Mouse (Mus musculus) stomach, embryonic 14.5 days (tissue): ENCODE measurements around the gene Nfe2. TPM values are rescaled to one million over a fixed set of nuclear protein-coding genes. Genes with fewer than 3 reads are reported as not detected.
A peak's percentile ranks its signal among the peaks of the same experiment; 100 is the strongest.
"Not testable (repeated sequence)": the region's sequence is repeated elsewhere in the genome, so short reads cannot be mapped to it uniquely, and the experiment has no call there.

Experiments
- ATAC-seq: fragments of 200-750 bp; cut with Nextera tagmentation; 2 replicates; pipeline ENCODE4 v1.8.0; 2017; ENCODE audit warnings: low read depth, moderate TSS enrichment; ENCODE audit not compliant: insufficient number of reproducible peaks, insufficient read depth, low FRiP score
- H3K27ac ChIP-seq: fragments of 300-500 bp; sonication (generic); 2 replicates; pipeline ENCODE4 v1.5.1; 2014; ENCODE audit warnings: mild to moderate bottlenecking, low read length, moderate library complexity, mixed read lengths
- H3K27me3 ChIP-seq: fragments of 300-500 bp; sonication (generic); 2 replicates; pipeline ENCODE4 v1.6.1; 2014; ENCODE audit warnings: low read length, control low read depth, mixed read lengths; ENCODE audit not compliant: control insufficient read depth, insufficient read depth
- H3K36me3 ChIP-seq: fragments of 300-500 bp; sonication (generic); 2 replicates; pipeline ENCODE4 v1.6.1; 2014; ENCODE audit warnings: mild to moderate bottlenecking, control low read depth, low read length, moderate library complexity, mixed read lengths; ENCODE audit not compliant: control insufficient read depth, insufficient read depth
- H3K4me1 ChIP-seq: fragments of 300-500 bp; sonication (generic); 2 replicates; pipeline ENCODE4 v1.6.1; 2014; ENCODE audit warnings: low read length, control low read depth, mixed read lengths; ENCODE audit not compliant: control insufficient read depth, insufficient read depth
- H3K4me2 ChIP-seq: fragments of 300-500 bp; sonication (generic); replicated peaks from 2 replicates; pipeline ENCODE4 v1.6.1; 2014; ENCODE audit warnings: low read depth, low read length, control low read depth
- H3K4me3 ChIP-seq: fragments of 300-500 bp; sonication (generic); 2 replicates; pipeline ENCODE4 v1.5.1; 2014; ENCODE audit warnings: low read depth, low read length, control low read depth
- H3K9ac ChIP-seq: fragments of 300-500 bp; sonication (generic); replicated peaks from 2 replicates; pipeline ENCODE4 v1.6.1; 2014; ENCODE audit warnings: low read depth, mild to moderate bottlenecking, control low read depth, low read length, moderate library complexity, mixed read lengths
- H3K9me3 ChIP-seq: fragments of 300-500 bp; sonication (generic); 2 replicates; pipeline ENCODE4 v1.6.1; 2016; ENCODE audit warnings: low read depth, low read length, control low read depth; ENCODE audit not compliant: control insufficient read depth
- WGBS: fragments of 180-500 bp; shearing (Covaris S2); extraction: QIAGEN DNeasy Blood & Tissue Kit; methylation state at CpG from one replicate; pipeline ENCODE4 v1.1.7; 2014; 5-methylcytosine and 5-hydroxymethylcytosine counted together
- polyA plus RNA-seq: library from polyadenylated mRNA; unstranded; fragments of >200 nt; fragmentation: Nextera tagmentation; extraction: Ambion mirVana; gene quantifications from 2 replicates; pipeline ENCODE4 v1.2.1, GENCODE M21; 2014

Gene Nfe2
- polyA plus RNA-seq, 1 experiment from 2014 or later: 2.0 TPM

- Histone ChIP-seq H3K4me3 (no peak overlapping the region), H3K9ac (no peak overlapping the region), H3K27me3 (no peaks in the 10 kb centered on the region), H3K4me2 (no peak overlapping the region), H3K4me1 (peaks cover 7% of the 10 kb centered on the region; the same call in 1 of the 2 replicates), H3K27ac (no peak overlapping the region), H3K36me3 (peaks cover 26% of the 10 kb centered on the region), H3K9me3 (no peaks in the 10 kb centered on the region)
- peak; percentile 39; the same call in 1 of the 2 replicates for ATAC-seq
- 26% methylated on average over 1 of the region's 1 CpGs for WGBS
Measured at GRCm38 (mm10) chr15:103251595-103251994, 6.6 kb downstream of the Nfe2 start.

- Histone ChIP-seq H3K4me2 (no peak overlapping the region), H3K9me3 (no peaks in the 10 kb centered on the region), H3K27me3 (no peaks in the 10 kb centered on the region), H3K27ac (no peak overlapping the region), H3K36me3 (peaks cover 39% of the 10 kb centered on the region), H3K4me3 (no peak overlapping the region), H3K9ac (no peak overlapping the region), H3K4me1 (peaks cover 4% of the 10 kb centered on the region; the same call in 1 of the 2 replicates)
- WGBS: 21% methylated on average over 2 of the region's 2 CpGs
- ATAC-seq: peak; percentile 39; the same call in 1 of the 2 replicates
Measured at GRCm38 (mm10) chr15:103250195-103250740, 7.9 kb downstream of the Nfe2 start.

- H3K4me1 ChIP-seq, H3K27ac ChIP-seq, H3K9ac ChIP-seq, ATAC-seq, H3K4me3 ChIP-seq, H3K4me2 ChIP-seq, H3K9me3 ChIP-seq, H3K27me3 ChIP-seq: not testable (repeated sequence)
- peaks cover 45% of the 10 kb centered on the region for H3K36me3 ChIP-seq
- WGBS: 82% methylated on average over 6 of the region's 6 CpGs
Measured at GRCm38 (mm10) chr15:103249511-103249910, 8.7 kb downstream of the Nfe2 start.

- Histone ChIP-seq H3K4me2 (no peak overlapping the region), H3K9me3 (no peaks in the 10 kb centered on the region), H3K36me3 (peaks cover 49% of the 10 kb centered on the region), H3K4me3 (no peak overlapping the region), H3K27ac (no peak overlapping the region), H3K9ac (no peak overlapping the region), H3K27me3 (no peaks in the 10 kb centered on the region), H3K4me1 (no peaks in the 10 kb centered on the region)
- WGBS: 79% methylated on average over 28 of the region's 28 CpGs
- 0 out of 2 replicates have a peak, but pooled peaks have one; percentile 11 for ATAC-seq
Measured at GRCm38 (mm10) chr15:103248401-103249313, 9.5 kb downstream of the Nfe2 start.

GRCm38 (mm10) chr15:103247782-103248400 lies 10.3 kb downstream of the Nfe2 start:
- Histone ChIP-seq H3K9ac (no peak overlapping the region), H3K4me2 (no peak overlapping the region), H3K27me3 (no peaks in the 10 kb centered on the region), H3K9me3 (no peaks in the 10 kb centered on the region), H3K27ac (no peak overlapping the region), H3K4me1 (peaks cover 7% of the 10 kb centered on the region), H3K36me3 (peaks cover 57% of the 10 kb centered on the region), H3K4me3 (no peak overlapping the region)
- ATAC-seq: no peak

- H3K36me3 ChIP-seq: peaks cover 64% of the 10 kb centered on the region
- WGBS: 89% methylated on average over 9 of the region's 9 CpGs
- no peak overlapping the region for H3K4me3 ChIP-seq
- no peak overlapping the region for H3K4me2 ChIP-seq
- peaks cover 14% of the 10 kb centered on the region for H3K4me1 ChIP-seq
- no peak overlapping the region for H3K9ac ChIP-seq
- no peaks in the 10 kb centered on the region for H3K27me3 ChIP-seq
- H3K9me3 ChIP-seq: no peaks in the 10 kb centered on the region
- no peak overlapping the region for H3K27ac ChIP-seq
- ATAC-seq: no peak
Measured at GRCm38 (mm10) chr15:103247078-103247781, 11.0 kb downstream of the Nfe2 start.

GRCm38 (mm10) chr15:103245616-103246015 lies 12.6 kb downstream of the Nfe2 start:
- H3K4me2 ChIP-seq: no peak overlapping the region
- ATAC-seq: no peak
- H3K36me3 ChIP-seq: peaks cover 70% of the 10 kb centered on the region

GRCm38 (mm10) chr15:103242885-103243284 lies 15.3 kb downstream of the Nfe2 start:
- WGBS: 61% methylated on average over 8 of the region's 8 CpGs
- Histone ChIP-seq H3K9ac (0 out of 2 replicates have a peak overlapping the region, but pooled peaks have one; percentile 29), H3K4me3 (peak overlapping the region; percentile 55), H3K4me2 (peak overlapping the region; percentile 83), H3K27ac (no peak overlapping the region), H3K4me1 (peaks cover 15% of the 10 kb centered on the region), H3K9me3 (no peaks in the 10 kb centered on the region), H3K27me3 (no peaks in the 10 kb centered on the region), H3K36me3 (peaks cover 57% of the 10 kb centered on the region)
- ATAC-seq: no peak

More at GRCm38 (mm10) chr15:103245616-103246015, 12.6 kb downstream of the Nfe2 start:
- 73% methylated on average over 6 of the region's 6 CpGs for WGBS
- no peak overlapping the region for H3K27ac ChIP-seq
- H3K27me3 ChIP-seq: no peaks in the 10 kb centered on the region
- H3K4me1 ChIP-seq: peaks cover 15% of the 10 kb centered on the region
- no peaks in the 10 kb centered on the region for H3K9me3 ChIP-seq
- no peak overlapping the region for H3K9ac ChIP-seq
- no peak overlapping the region for H3K4me3 ChIP-seq
